Mouse (Mus musculus): ENCODE measurements at regions not wholly inside any gene's neighbourhood (a gene's known extent, or its start where the extent isn't known, plus 50 kb on each side); places are given as distances from the start of the nearest gene placed in this dataset.

GRCm38 (mm10) chr6:67186537-67187274, 51.3 kb upstream of the Serbp1 start:
- H3K36me3 ChIP-seq (replicated peaks; ENCODE audit: control insufficient read depth, insufficient read depth, low read depth): no peaks in the 10 kb centered on the region
- DNase-seq (ENCODE audit: low read depth in 3 of 3, low spot score in 3 of 3): peak; percentile 51 to 55 (median 51)
- H3K27me3 ChIP-seq (ENCODE audit: control insufficient read depth, insufficient read depth, low read length): no peaks in the 10 kb centered on the region
- WGBS (ENCODE audit: insufficient replicate concordance): 38% methylated on average over 7 of the region's 7 CpGs
- peak overlapping the region; percentile 62 for H3K4me2 ChIP-seq (ENCODE audit: low read depth)
- H3K9me3 ChIP-seq (ENCODE audit: control insufficient read depth, low read length): no peaks in the 10 kb centered on the region
- peak overlapping the region; percentile 91 for H3K27ac ChIP-seq
- H3K9ac ChIP-seq (replicated peaks): peak overlapping the region; percentile 68
- H3K4me3 ChIP-seq (ENCODE audit: insufficient read depth in 1 of 2, low read depth in 2 of 2, low read length in 2 of 2): peak overlapping the region; percentile 50 to 59; a peak in 3 of 4 replicates
- TF ChIP-seq CTCF (IDR thresholded peaks at IDR 0.05; ENCODE audit: low read depth): no peak
- TF ChIP-seq EP300 (IDR thresholded peaks at IDR 0.05; ENCODE audit: low read depth): peak; percentile 74
- ATAC-seq (ENCODE audit: insufficient read depth): peak; percentile 94
- H3K4me1 ChIP-seq (replicated peaks; ENCODE audit: control insufficient read depth in 2 of 2, insufficient read depth in 2 of 2, low read length in 1 of 2): peaks cover 21 to 37% of the 10 kb centered on the region in 2 experiments

GRCm38 (mm10) chr6:67184662-67185061, 53.3 kb upstream of the Serbp1 start:
- Histone ChIP-seq H3K4me1 (replicated peaks; ENCODE audit: control insufficient read depth in 2 of 2, insufficient read depth in 2 of 2, low read length in 1 of 2) (peaks cover 21 to 40% of the 10 kb centered on the region in 2 experiments), H3K4me3 (ENCODE audit: insufficient read depth in 1 of 2, low read depth in 2 of 2, low read length in 2 of 2) (peak overlapping the region in 1 of 2 experiments; percentile 50; a peak in 2 of 4 replicates), H3K27me3 (ENCODE audit: control insufficient read depth, insufficient read depth, low read length) (no peaks in the 10 kb centered on the region), H3K4me2 (ENCODE audit: low read depth) (peak overlapping the region; percentile 62), H3K27ac (no peak overlapping the region; the same call in 1 of the 2 replicates), H3K36me3 (replicated peaks; ENCODE audit: control insufficient read depth, insufficient read depth, low read depth) (no peaks in the 10 kb centered on the region), H3K9ac (replicated peaks) (peak overlapping the region; percentile 68), H3K9me3 (ENCODE audit: control insufficient read depth, low read length) (no peaks in the 10 kb centered on the region)
- ATAC-seq (ENCODE audit: insufficient read depth) (no peak), DNase-seq (ENCODE audit: low read depth in 3 of 3, low spot score in 3 of 3) (no peak)
- TF ChIP-seq CTCF (IDR thresholded peaks at IDR 0.05; ENCODE audit: low read depth): no peak
- no peak for TF ChIP-seq EP300 (IDR thresholded peaks at IDR 0.05; ENCODE audit: low read depth)
- WGBS (ENCODE audit: insufficient replicate concordance): 28% methylated on average over 2 of the region's 2 CpGs

DNA sequence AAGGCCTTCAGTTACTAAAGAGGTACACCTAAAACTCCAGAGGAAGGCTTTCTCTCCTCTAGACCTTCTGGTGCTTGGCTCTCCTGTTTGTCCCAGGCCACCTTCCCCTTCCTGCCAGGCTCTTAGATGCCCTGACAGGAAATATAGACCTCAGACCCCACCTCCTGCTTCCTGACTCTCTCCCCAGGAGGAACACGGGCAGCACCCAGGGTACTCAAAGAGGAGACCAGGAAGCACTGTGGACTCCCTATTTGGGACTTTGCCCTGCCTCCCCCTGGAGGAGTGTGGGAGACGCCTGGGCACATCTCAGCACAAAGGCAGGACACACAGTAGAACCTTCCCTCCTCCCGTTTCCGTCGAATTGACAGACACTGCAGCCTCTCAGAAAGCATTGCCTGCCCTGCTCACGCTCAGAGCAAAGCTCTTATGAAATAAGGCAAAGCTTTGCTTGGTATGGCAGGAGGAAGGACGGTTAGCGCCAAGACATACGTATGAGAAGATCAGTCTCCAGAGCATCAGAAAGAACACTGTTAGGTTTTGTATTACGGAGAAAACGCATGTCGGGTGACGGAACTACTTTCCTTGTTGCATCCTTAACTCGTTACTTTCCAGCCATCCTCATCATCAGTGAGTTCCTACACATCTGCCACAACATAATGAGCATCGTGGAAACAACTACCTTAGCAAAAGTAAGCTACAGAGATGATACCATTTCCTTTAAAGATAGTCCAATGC, 54.3 kb upstream of the Serbp1 start:
- Histone ChIP-seq H3K27ac (no peak overlapping the region), H3K9me3 (ENCODE audit: control insufficient read depth, low read length) (no peaks in the 10 kb centered on the region), H3K9ac (replicated peaks) (no peak overlapping the region), H3K4me1 (replicated peaks; ENCODE audit: control insufficient read depth in 2 of 2, insufficient read depth in 2 of 2, low read length in 1 of 2) (peaks cover 21 to 40% of the 10 kb centered on the region in 2 experiments), H3K27me3 (ENCODE audit: control insufficient read depth, insufficient read depth, low read length) (no peaks in the 10 kb centered on the region), H3K4me2 (ENCODE audit: low read depth) (peak overlapping the region; percentile 23), H3K4me3 (ENCODE audit: insufficient read depth in 1 of 2, low read depth in 2 of 2, low read length in 2 of 2) (no peak overlapping the region), H3K36me3 (replicated peaks; ENCODE audit: control insufficient read depth, insufficient read depth, low read depth) (no peaks in the 10 kb centered on the region)
- TF ChIP-seq EP300 (IDR thresholded peaks at IDR 0.05; ENCODE audit: low read depth) (no peak), CTCF (IDR thresholded peaks at IDR 0.05; ENCODE audit: low read depth) (no peak)
- ATAC-seq (ENCODE audit: insufficient read depth) (no peak), DNase-seq (ENCODE audit: low read depth in 3 of 3, low spot score in 3 of 3) (no peak)
- 43% methylated on average over 15 of the region's 15 CpGs for WGBS (ENCODE audit: insufficient replicate concordance)

GRCm38 (mm10) chr6:67182453-67182852, 55.5 kb upstream of the Serbp1 start:
- 54% methylated on average over 2 of the region's 2 CpGs for WGBS (ENCODE audit: insufficient replicate concordance)
- no peaks in the 10 kb centered on the region for H3K36me3 ChIP-seq (replicated peaks; ENCODE audit: control insufficient read depth, insufficient read depth, low read depth)
- no peaks in the 10 kb centered on the region for H3K27me3 ChIP-seq (ENCODE audit: control insufficient read depth, insufficient read depth, low read length)
- no peak overlapping the region for H3K27ac ChIP-seq
- no peak for DNase-seq (ENCODE audit: low read depth in 3 of 3, low spot score in 3 of 3)
- no peak overlapping the region for H3K4me3 ChIP-seq (ENCODE audit: insufficient read depth in 1 of 2, low read depth in 2 of 2, low read length in 2 of 2)
- TF ChIP-seq CTCF (IDR thresholded peaks at IDR 0.05; ENCODE audit: low read depth): no peak
- TF ChIP-seq EP300 (IDR thresholded peaks at IDR 0.05; ENCODE audit: low read depth): no peak
- H3K9me3 ChIP-seq (ENCODE audit: control insufficient read depth, low read length): no peaks in the 10 kb centered on the region
- no peak overlapping the region for H3K9ac ChIP-seq (replicated peaks)
- H3K4me2 ChIP-seq (ENCODE audit: low read depth): no peak overlapping the region
- ATAC-seq (ENCODE audit: insufficient read depth): no peak
- H3K4me1 ChIP-seq (replicated peaks; ENCODE audit: control insufficient read depth in 2 of 2, insufficient read depth in 2 of 2, low read length in 1 of 2): peaks cover 18 to 38% of the 10 kb centered on the region in 2 experiments

DNA sequence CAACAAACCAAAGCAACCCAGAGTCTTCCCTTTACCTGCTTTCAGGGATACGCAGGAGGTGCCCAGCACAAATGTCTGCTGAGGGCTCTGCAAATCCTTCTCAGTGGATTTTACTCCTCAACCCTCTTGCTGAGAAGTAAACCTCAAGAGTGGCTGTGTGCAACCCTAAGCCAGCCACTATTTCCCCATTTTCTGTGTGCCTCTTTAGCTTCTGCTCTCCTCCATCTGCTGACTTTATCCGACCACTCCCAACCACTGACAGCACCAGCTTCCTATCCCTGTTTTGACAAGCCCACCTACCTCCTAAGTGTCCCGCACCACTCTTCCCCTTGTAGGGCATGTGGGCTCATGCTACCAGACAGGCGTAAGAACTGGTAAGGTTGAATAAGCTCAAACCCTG, 56.5 kb upstream of the Serbp1 start:
- Histone ChIP-seq H3K9me3 (ENCODE audit: control insufficient read depth, low read length) (no peaks in the 10 kb centered on the region), H3K4me2 (ENCODE audit: low read depth) (no peak overlapping the region), H3K9ac (replicated peaks) (no peak overlapping the region), H3K27ac (no peak overlapping the region), H3K4me1 (replicated peaks; ENCODE audit: control insufficient read depth in 2 of 2, insufficient read depth in 2 of 2, low read length in 1 of 2) (peaks cover 9 to 29% of the 10 kb centered on the region in 2 experiments), H3K36me3 (replicated peaks; ENCODE audit: control insufficient read depth, insufficient read depth, low read depth) (no peaks in the 10 kb centered on the region), H3K4me3 (ENCODE audit: insufficient read depth in 1 of 2, low read depth in 2 of 2, low read length in 2 of 2) (no peak overlapping the region), H3K27me3 (ENCODE audit: control insufficient read depth, insufficient read depth, low read length) (no peaks in the 10 kb centered on the region)
- DNase-seq (ENCODE audit: low read depth in 3 of 3, low spot score in 3 of 3): no peak
- ATAC-seq (ENCODE audit: insufficient read depth): no peak
- 54% methylated on average over 4 of the region's 4 CpGs for WGBS (ENCODE audit: insufficient replicate concordance)
- no peak for TF ChIP-seq CTCF (IDR thresholded peaks at IDR 0.05; ENCODE audit: low read depth)
- no peak for TF ChIP-seq EP300 (IDR thresholded peaks at IDR 0.05; ENCODE audit: low read depth)

All from liver, embryonic 14.5 days (tissue).